Mouse (Mus musculus) spleen, embryonic (tissue): ENCODE results near the gene Gga3.
"Not testable (repeated sequence)": the region's sequence is repeated elsewhere in the genome, so short reads cannot be mapped to it uniquely, and the experiment has no call there.

ENCODE experiments used
- CTCF ChIA-PET: fragments of 350-600 bp; sonication (Branson Sonifier 250); formaldehyde crosslinking; loops from one replicate; lab custom pipeline; 2022; lab: Charles Lee

Gga3 gene

GRCm38 (mm10) chr11:115603476-115604303 is at the start of gene Gga3, which contains the start of gene Mrps7:
TSS of gene Gga3 (minus strand) at chr11:115604051.
TSS of gene Mrps7 (plus strand) at chr11:115603925.
- CTCF ChIA-PET: no interaction called here

GRCm38 (mm10) chr11:115653194-115653593 is 49.3 kb upstream of the Gga3 start:
- CTCF ChIA-PET: interaction anchor here (1.0 kb wide), 1 partner anchor 12 kb away, joined by 3 read pairs; no protein-coding TSS in a partner anchor

- CTCF ChIA-PET: interaction anchor here (0.6 to 1.4 kb wide), 4 partner anchors 9 to 21 kb away, joined by 3 to 7 read pairs (median 4); no protein-coding TSS in a partner anchor
Measured at GRCm38 (mm10) chr11:115651680-115652079, 47.8 kb upstream of the Gga3 start.

GRCm38 (mm10) chr11:115649706-115650105 is 45.9 kb upstream of the Gga3 start:
- CTCF ChIA-PET: interaction anchor here (0.5 to 0.6 kb wide), 2 partner anchors 8 to 171 kb away, joined by 4 to 9 read pairs; no protein-coding TSS in a partner anchor

GRCm38 (mm10) chr11:115647459-115647858 is 43.6 kb upstream of the Gga3 start:
- CTCF ChIA-PET: interaction anchor here (0.6 to 1.5 kb wide), 3 partner anchors 33 to 70 kb away, joined by 3 to 5 read pairs (median 4); no protein-coding TSS in a partner anchor

- CTCF ChIA-PET: interaction anchor here (1.5 kb wide), 1 partner anchor 34 kb away, joined by 4 read pairs; no protein-coding TSS in a partner anchor
Measured at GRCm38 (mm10) chr11:115646439-115646838, 42.6 kb upstream of the Gga3 start.

- CTCF ChIA-PET: not testable (repeated sequence)
Measured at GRCm38 (mm10) chr11:115645498-115645897, 41.6 kb upstream of the Gga3 start.

GRCm38 (mm10) chr11:115644308-115644707 is 40.5 kb upstream of the Gga3 start:
- CTCF ChIA-PET: no interaction called here

- CTCF ChIA-PET: interaction anchor here (0.6 to 0.7 kb wide), 4 partner anchors 10 to 286 kb away, joined by 3 to 5 read pairs (median 4); no protein-coding TSS in a partner anchor
Measured at GRCm38 (mm10) chr11:115643265-115643664, 39.4 kb upstream of the Gga3 start.

- CTCF ChIA-PET: interaction anchor here (0.6 to 0.7 kb wide), 2 partner anchors 9 to 285 kb away, joined by 4 to 5 read pairs; no protein-coding TSS in a partner anchor
Measured at GRCm38 (mm10) chr11:115642705-115643104, 38.9 kb upstream of the Gga3 start.

- CTCF ChIA-PET: interaction anchor here (0.5 to 0.9 kb wide), 3 partner anchors 10 to 28 kb away, joined by 3 to 4 read pairs (median 3); no protein-coding TSS in a partner anchor
Measured at GRCm38 (mm10) chr11:115641664-115642036, 37.8 kb upstream of the Gga3 start.

GRCm38 (mm10) chr11:115640978-115641663 is 37.3 kb upstream of the Gga3 start:
- CTCF ChIA-PET: interaction anchor here (0.5 to 1.6 kb wide), 6 partner anchors 10 to 199 kb away, joined by 3 to 7 read pairs (median 4); no protein-coding TSS in a partner anchor

GRCm38 (mm10) chr11:115640311-115640828 is 36.5 kb upstream of the Gga3 start:
- CTCF ChIA-PET: interaction anchor here (0.5 to 1.6 kb wide), 4 partner anchors 9 to 87 kb away, joined by 3 to 7 read pairs (median 4); no protein-coding TSS in a partner anchor

- CTCF ChIA-PET: no interaction called here
Measured at GRCm38 (mm10) chr11:115639540-115639939, 35.7 kb upstream of the Gga3 start.

GRCm38 (mm10) chr11:115638498-115639409 is 34.9 kb upstream of the Gga3 start:
- CTCF ChIA-PET: interaction anchor here (0.6 to 0.7 kb wide), 2 partner anchors 12 to 19 kb away, joined by 3 read pairs; no protein-coding TSS in a partner anchor

- CTCF ChIA-PET: no interaction called here
Measured at GRCm38 (mm10) chr11:115636960-115637359, 33.1 kb upstream of the Gga3 start.

- CTCF ChIA-PET: interaction anchor here (0.5 kb wide), 1 partner anchor 14 kb away, joined by 3 read pairs; no protein-coding TSS in a partner anchor
Measured at GRCm38 (mm10) chr11:115635484-115635883, 31.6 kb upstream of the Gga3 start.

- CTCF ChIA-PET: interaction anchor here (0.5 kb wide), 1 partner anchor 14 kb away, joined by 3 read pairs; no protein-coding TSS in a partner anchor
Measured at GRCm38 (mm10) chr11:115635041-115635440, 31.2 kb upstream of the Gga3 start.

GRCm38 (mm10) chr11:115634109-115634508 is 30.3 kb upstream of the Gga3 start:
- CTCF ChIA-PET: interaction anchor here (0.7 kb wide), 1 partner anchor 26 kb away, joined by 7 read pairs; no protein-coding TSS in a partner anchor

GRCm38 (mm10) chr11:115632862-115633261 is 29.0 kb upstream of the Gga3 start:
- CTCF ChIA-PET: interaction anchor here (0.6 to 1.3 kb wide), 2 partner anchors 51 to 1965 kb away, joined by 3 to 4 read pairs; no protein-coding TSS in a partner anchor
